Mouse (Mus musculus) C2C12 (cell line): ENCODE results near the gene Otop1.

Experiments used
- CEBPB ChIP-seq: IDR thresholded peaks from one replicate; pipeline ENCODE4 v1.6.1; 2011; ENCODE audit warnings: low read depth, mild to moderate bottlenecking, control low read depth, moderate library complexity
- CTCF ChIP-seq: IDR thresholded peaks from one replicate; pipeline ENCODE4 v1.5.1; 2011; ENCODE audit not compliant: control insufficient read depth, insufficient read depth, insufficient read length
- FOSL1 ChIP-seq: IDR thresholded peaks from one replicate; pipeline ENCODE4 v1.8.0; 2011; ENCODE audit warnings: mild to moderate bottlenecking, low read length; ENCODE audit not compliant: poor library complexity, insufficient read depth, severe bottlenecking

DNA sequence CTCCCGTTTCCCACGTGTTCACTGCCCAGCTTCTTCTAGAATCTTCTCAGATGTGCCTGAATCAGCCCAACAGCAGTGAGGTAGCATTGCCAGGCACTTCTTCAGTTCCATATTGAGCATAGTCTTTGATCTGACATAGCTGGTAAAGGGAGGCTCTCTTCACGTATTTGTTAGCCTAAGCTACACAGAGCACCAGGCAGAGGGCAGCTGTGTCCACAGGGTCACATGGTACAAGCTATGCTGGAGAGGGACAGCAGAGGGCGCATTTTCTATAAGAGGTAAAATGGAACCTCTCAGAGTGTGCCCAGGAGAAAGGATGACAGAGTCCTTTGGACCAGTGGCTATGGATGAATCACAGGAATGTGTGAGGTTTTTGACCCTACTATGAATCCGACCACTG is 33.1 kb downstream of the Otop1 start:
- TF ChIP-seq CTCF, result peak; percentile 40
- no peak for TF ChIP-seq FOSL1
- no peak for TF ChIP-seq CEBPB
